Mouse (Mus musculus) liver, embryonic 16.5 days (tissue): ENCODE data around the gene Msx3. TPM values are rescaled to one million over a fixed set of nuclear protein-coding genes. Genes with fewer than 3 reads are reported as not detected.

ENCODE experiments used
- ATAC-seq: fragments of 200-750 bp; cut with Nextera tagmentation; 2 replicates; pipeline ENCODE4 v1.8.0; 2017; ENCODE audit warnings: low read depth, mild to moderate bottlenecking, moderate number of reproducible peaks, moderate library complexity
- H3K27ac ChIP-seq: fragments of 300-500 bp; sonication (generic); 2 replicates; pipeline ENCODE4 v1.5.1; 2014; ENCODE audit warnings: mild to moderate bottlenecking, low read length
- H3K27me3 ChIP-seq: fragments of 300-500 bp; sonication (generic); 2 replicates; pipeline ENCODE4 v1.6.1; 2014; ENCODE audit warnings: low read depth, low read length, mixed read lengths; ENCODE audit not compliant: control insufficient read depth, insufficient read depth
- H3K36me3 ChIP-seq: fragments of 300-500 bp; sonication (generic); 2 replicates; pipeline ENCODE4 v1.6.1; 2014; ENCODE audit warnings: mild to moderate bottlenecking; ENCODE audit not compliant: control insufficient read depth, insufficient read depth
- H3K4me1 ChIP-seq: fragments of 300-500 bp; sonication (generic); 2 replicates; pipeline ENCODE4 v1.6.1; 2014; ENCODE audit warnings: low read depth, low read length, mixed read lengths; ENCODE audit not compliant: control insufficient read depth
- H3K4me2 ChIP-seq: fragments of 300-500 bp; sonication (generic); 2 replicates; pipeline ENCODE4 v1.6.1; 2014; ENCODE audit warnings: low read depth, low read length, mixed read lengths
- H3K4me3 ChIP-seq: fragments of 300-500 bp; sonication (generic); 2 replicates; pipeline ENCODE4 v1.5.1; 2014; ENCODE audit warnings: low read depth, mild to moderate bottlenecking, low read length
- H3K9ac ChIP-seq: fragments of 300-500 bp; sonication (generic); 2 replicates; pipeline ENCODE4 v1.6.1; 2014; ENCODE audit warnings: low read depth, low read length
- H3K9me3 ChIP-seq: fragments of 300-500 bp; sonication (generic); replicated peaks from 2 replicates; pipeline ENCODE4 v1.6.1; 2016; ENCODE audit warnings: low read length; ENCODE audit not compliant: control insufficient read depth
- WGBS: fragments of 180-500 bp; shearing (Covaris S2); extraction: QIAGEN DNeasy Blood & Tissue Kit; methylation state at CpG from one replicate; pipeline ENCODE4 v1.1.7; 2014; ENCODE audit not compliant: insufficient replicate concordance; 5-methylcytosine and 5-hydroxymethylcytosine counted together
- polyA plus RNA-seq: library from polyadenylated mRNA; unstranded; fragments of >200 nt; fragmentation: Nextera tagmentation; extraction: Ambion mirVana; gene quantifications from 2 replicates; pipeline ENCODE4 v1.2.1, GENCODE M21; 2015

Msx3 gene
- polyA plus RNA-seq, 1 experiment from 2014 or later = not detected

GRCm38 (mm10) chr7:140006861-140007611 is 41.9 kb downstream of the Msx3 start:
- no peak overlapping the region for H3K4me2 ChIP-seq
- H3K4me3 ChIP-seq = no peak overlapping the region
- H3K36me3 ChIP-seq = peaks cover 20% of the 10 kb centered on the region
- H3K27ac ChIP-seq = no peak overlapping the region
- 66% methylated on average over 9 of the region's 9 CpGs for whole genome bisulfite sequencing
- no peaks in the 10 kb centered on the region for H3K4me1 ChIP-seq
- no peaks in the 10 kb centered on the region for H3K9me3 ChIP-seq
- H3K27me3 ChIP-seq = no peaks in the 10 kb centered on the region
- no peak overlapping the region for H3K9ac ChIP-seq
- no peak for ATAC-seq

DNA sequence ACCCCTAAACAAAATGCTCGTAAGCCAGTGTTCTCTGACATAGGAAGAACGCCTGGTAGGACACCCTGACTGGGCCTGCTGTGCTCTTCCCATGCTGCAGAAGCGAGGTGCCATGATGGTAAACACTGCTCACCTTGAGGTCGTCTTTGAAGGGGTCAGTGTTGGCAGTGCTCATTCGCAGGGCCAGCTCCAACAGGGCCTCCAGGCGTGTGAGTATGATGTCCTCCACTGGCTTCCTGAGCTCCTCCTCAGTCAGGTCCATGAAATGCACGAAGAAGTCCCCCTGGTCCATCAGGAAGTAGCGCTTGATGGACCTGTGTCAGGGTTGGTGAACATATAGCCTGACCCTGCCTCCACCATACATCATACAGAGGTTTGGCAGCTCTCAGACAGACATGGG is 44.2 kb downstream of the Msx3 start:
- no peaks in the 10 kb centered on the region for H3K9me3 ChIP-seq
- H3K9ac ChIP-seq = no peak overlapping the region
- no peak overlapping the region for H3K4me2 ChIP-seq
- no peak overlapping the region for H3K4me3 ChIP-seq
- no peak for ATAC-seq
- no peaks in the 10 kb centered on the region for H3K27me3 ChIP-seq
- no peaks in the 10 kb centered on the region for H3K4me1 ChIP-seq
- 81% methylated on average over 8 of the region's 8 CpGs for WGBS
- H3K36me3 ChIP-seq = peaks cover 26% of the 10 kb centered on the region
- no peak overlapping the region for H3K27ac ChIP-seq

- Histone ChIP-seq H3K36me3 (peaks cover 35% of the 10 kb centered on the region), H3K9ac (no peak overlapping the region), H3K27me3 (no peaks in the 10 kb centered on the region), H3K27ac (no peak overlapping the region), H3K4me3 (no peak overlapping the region), H3K9me3 (no peaks in the 10 kb centered on the region), H3K4me2 (no peak overlapping the region), H3K4me1 (no peaks in the 10 kb centered on the region)
- WGBS = 74% methylated on average over 12 of the region's 12 CpGs
- ATAC-seq = peak; percentile 75
Observed at GRCm38 (mm10) chr7:140001086-140001740, 47.7 kb downstream of the Msx3 start.

DNA sequence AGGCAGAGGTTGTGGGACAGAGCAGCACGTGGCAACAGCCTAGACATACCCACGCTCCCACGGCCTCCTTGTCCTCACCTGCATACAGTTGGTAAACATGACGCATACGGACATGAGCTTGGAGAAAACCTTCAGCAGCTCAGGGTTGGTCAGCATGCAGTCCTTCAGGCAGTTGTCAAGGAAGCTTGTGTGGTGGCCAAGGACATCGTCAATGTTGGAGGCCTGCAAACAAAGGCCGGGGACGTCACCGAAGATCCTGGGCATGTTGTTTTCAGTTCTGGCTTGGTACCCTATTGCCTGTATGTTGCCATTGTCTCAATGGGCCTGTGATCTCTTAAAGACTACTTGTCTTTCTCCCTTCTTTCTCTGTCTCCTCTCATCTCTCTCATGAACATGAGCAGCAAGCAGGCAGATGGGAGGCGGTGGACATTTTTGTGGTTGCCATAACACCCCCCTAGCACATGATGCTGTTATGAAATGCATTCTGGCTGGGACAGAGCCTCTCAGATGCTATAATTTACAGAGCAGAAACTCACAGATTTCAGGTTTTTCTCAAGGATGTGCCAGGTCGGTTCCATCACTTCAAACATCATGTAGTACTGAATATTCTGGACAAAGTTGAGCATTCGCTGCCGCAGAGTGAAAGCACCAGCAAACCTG is 50.1 kb downstream of the Msx3 start:
- Histone ChIP-seq H3K9me3 (no peaks in the 10 kb centered on the region), H3K36me3 (peaks cover 30% of the 10 kb centered on the region), H3K4me3 (no peak overlapping the region), H3K27ac (no peak overlapping the region), H3K9ac (no peak overlapping the region), H3K4me1 (no peaks in the 10 kb centered on the region), H3K27me3 (no peaks in the 10 kb centered on the region), H3K4me2 (no peak overlapping the region)
- no peak for ATAC-seq
- WGBS = 85% methylated on average over 13 of the region's 13 CpGs

Other genes starting within 250 kb of the Msx3 start
- 0.12 TPM in 1 of 2 replicates, not detected in the other for gene Adgra1, start 214.9 kb downstream of the Msx3 start, polyA plus RNA-seq
- not detected in 2 replicates for gene Kndc1, start 154.4 kb downstream of the Msx3 start, polyA plus RNA-seq
- not detected in 2 replicates for gene Utf1, start 105.3 kb downstream of the Msx3 start, polyA plus RNA-seq
- gene 6430531B16Rik, start 70.3 kb downstream of the Msx3 start, polyA plus RNA-seq = not detected in 2 replicates
- 1.6 and 1.8 TPM in 2 replicates for gene Adam8, start 56.5 kb downstream of the Msx3 start, polyA plus RNA-seq
- 15.5 and 16.5 TPM in 2 replicates for gene Zfp511, start 12.7 kb downstream of the Msx3 start, polyA plus RNA-seq
- 22.2 and 23.3 TPM in 2 replicates for gene Tubgcp2, start 12.4 kb downstream of the Msx3 start, polyA plus RNA-seq
- gene Caly, start 33.5 kb upstream of the Msx3 start, polyA plus RNA-seq = not detected in 2 replicates
- 9.5 TPM in 1 of 2 replicates, not detected in the other for gene Prap1, start 44.3 kb upstream of the Msx3 start, polyA plus RNA-seq
- gene Fuom, start 53.4 kb upstream of the Msx3 start, polyA plus RNA-seq = 8.4 and 11.6 TPM in 2 replicates
- 11.0 and 14.3 TPM in 2 replicates for gene Paox, start 66.7 kb upstream of the Msx3 start, polyA plus RNA-seq
- 122 and 131 TPM in 2 replicates for gene Echs1, start 67.4 kb upstream of the Msx3 start, polyA plus RNA-seq
- gene Mtg1, start 88.5 kb upstream of the Msx3 start, polyA plus RNA-seq = 13.0 and 13.1 TPM in 2 replicates
- gene Sprn, start 105.8 kb upstream of the Msx3 start, polyA plus RNA-seq = not detected in 2 replicates
- gene Olfr522, start 115.7 kb upstream of the Msx3 start, polyA plus RNA-seq = not detected in 2 replicates
- not detected in 2 replicates for gene Olfr523, start 124.1 kb upstream of the Msx3 start, polyA plus RNA-seq
- not detected in 2 replicates for gene Olfr524, start 156.9 kb upstream of the Msx3 start, polyA plus RNA-seq
- gene Cd163l1, start 169.2 kb upstream of the Msx3 start, polyA plus RNA-seq = 0.05 and 0.06 TPM in 2 replicates
- gene 5830411N06Rik, start 198.2 kb upstream of the Msx3 start, polyA plus RNA-seq = not detected in 2 replicates